Mouse (Mus musculus): ENCODE results near the gene Piezo1. TPM values are rescaled to one million over a fixed set of nuclear protein-coding genes. Genes with fewer than 3 reads are reported as not detected.

The Piezo1 gene
- polyA plus RNA-seq, 1 experiment from 2014 or later: 5.2 TPM

DNA sequence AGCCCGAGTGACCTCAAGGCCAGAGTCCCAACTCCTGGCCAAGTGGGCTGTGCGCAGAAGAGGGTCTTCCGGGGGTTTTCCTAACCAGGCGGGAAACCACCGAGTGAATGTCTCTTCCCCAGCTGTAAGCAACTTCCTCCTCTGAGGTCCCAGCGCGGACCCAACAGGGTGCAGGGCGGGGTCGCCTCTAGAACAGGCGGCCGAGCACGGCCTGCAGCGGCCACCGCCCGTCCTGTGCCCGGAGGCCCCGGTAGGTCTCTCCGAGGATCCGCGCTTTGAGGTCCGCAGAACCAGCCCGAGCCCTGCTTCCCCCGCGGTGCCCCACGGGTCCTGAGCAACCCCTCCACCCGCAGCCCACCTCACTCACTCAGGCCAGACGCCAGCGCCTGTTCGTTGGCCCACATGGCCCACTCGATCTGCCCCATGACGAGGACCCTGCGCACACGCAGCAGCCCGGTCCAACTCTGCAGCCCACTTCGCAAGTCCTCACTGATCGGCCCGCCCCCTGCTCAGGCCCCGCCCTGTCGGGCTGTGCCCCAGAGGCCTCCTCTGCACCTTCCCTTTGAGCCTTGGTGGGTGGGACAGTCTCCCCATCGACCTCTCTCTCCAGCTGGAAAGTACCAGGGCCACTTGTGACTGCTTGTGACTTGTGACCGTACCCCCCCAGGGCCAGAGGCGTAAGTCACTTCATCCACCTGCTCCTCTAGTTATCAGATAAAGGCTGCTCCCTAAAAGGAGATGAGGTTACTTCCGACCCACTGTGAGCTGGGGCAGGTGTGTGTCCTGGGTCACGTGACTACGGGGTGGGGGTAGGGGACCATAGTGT lies 118.5 kb downstream of the Piezo1 start, which contains the start of gene Cyba:
Cyba (minus strand) TSS at position 488 of the 826 bp plus-strand sequence.
- Histone ChIP-seq H3K27ac (ENCODE audit: low read depth, low read length) (no peak within 1 kb of the TSS), H3K36me3 (ENCODE audit: control insufficient read depth, insufficient read depth, low read length) (0 out of 2 replicates have a peak, but pooled peaks cover 9% of the 10 kb centered on the region), H3K9me3 (ENCODE audit: control insufficient read depth, low read length) (no peaks in the 10 kb centered on the region), H3K27me3 (ENCODE audit: control insufficient read depth, insufficient read depth, low read length) (no peaks in the 10 kb centered on the region), H3K4me1 (replicated peaks; ENCODE audit: control insufficient read depth, insufficient read depth, low read length) (peaks cover 11% of the 10 kb centered on the region; the same call in 1 of the 2 replicates), H3K4me3 (ENCODE audit: low read depth, low read length) (peak within 1 kb of the TSS; percentile 37), H3K4me2 (replicated peaks; ENCODE audit: low read depth, low read length) (peak within 1 kb of the TSS; percentile 75), H3K9ac (ENCODE audit: low read depth, low read length) (peak within 1 kb of the TSS; percentile 56)
- peak; percentile 59 for DNase-seq (ENCODE audit: low spot score)
- WGBS: 6% methylated on average over 45 of the region's 45 CpGs
- ATAC-seq (ENCODE audit: low FRiP score): peak; percentile 79

Other genes with a start within 250 kb of the Piezo1 start
- 0.11 and 0.25 TPM in 2 replicates for gene Trhr2, start 190.6 kb downstream of the Piezo1 start, polyA plus RNA-seq (2014; fragmentation: Nextera tagmentation; extraction: Ambion mirVana)
- 38.4 and 38.6 TPM in 2 replicates for gene Zc3h18, start 174.7 kb downstream of the Piezo1 start, polyA plus RNA-seq (2014; fragmentation: Nextera tagmentation; extraction: Ambion mirVana)
- not detected in 2 replicates for gene Il17c, start 129.3 kb downstream of the Piezo1 start, polyA plus RNA-seq (2014; fragmentation: Nextera tagmentation; extraction: Ambion mirVana)
- gene Cyba, start 118.4 kb downstream of the Piezo1 start, polyA plus RNA-seq (2014; fragmentation: Nextera tagmentation; extraction: Ambion mirVana): 52.7 and 53.4 TPM in 2 replicates
- 46.3 and 49.2 TPM in 2 replicates for gene Mvd, start 107.9 kb downstream of the Piezo1 start, polyA plus RNA-seq (2014; fragmentation: Nextera tagmentation; extraction: Ambion mirVana)
- not detected in 2 replicates for gene Snai3, start 90.6 kb downstream of the Piezo1 start, polyA plus RNA-seq (2014; fragmentation: Nextera tagmentation; extraction: Ambion mirVana)
- 24.2 and 27.6 TPM in 2 replicates for gene Rnf166, start 75.3 kb downstream of the Piezo1 start, polyA plus RNA-seq (2014; fragmentation: Nextera tagmentation; extraction: Ambion mirVana)
- 65.6 and 67.5 TPM in 2 replicates for gene Ctu2, start 75.2 kb downstream of the Piezo1 start, polyA plus RNA-seq (2014; fragmentation: Nextera tagmentation; extraction: Ambion mirVana)
- 19.8 and 21.3 TPM in 2 replicates for gene Cdt1, start 16.7 kb upstream of the Piezo1 start, polyA plus RNA-seq (2014; fragmentation: Nextera tagmentation; extraction: Ambion mirVana)
- 194 and 206 TPM in 2 replicates for gene Aprt, start 25.6 kb upstream of the Piezo1 start, polyA plus RNA-seq (2014; fragmentation: Nextera tagmentation; extraction: Ambion mirVana)
- 4.7 and 6.2 TPM in 2 replicates for gene Galns, start 60.1 kb upstream of the Piezo1 start, polyA plus RNA-seq (2014; fragmentation: Nextera tagmentation; extraction: Ambion mirVana)
- gene Trappc2l, start 60.3 kb upstream of the Piezo1 start, polyA plus RNA-seq (2014; fragmentation: Nextera tagmentation; extraction: Ambion mirVana): 48.3 and 60.2 TPM in 2 replicates
- not detected in 2 replicates for gene Pabpn1l, start 71.4 kb upstream of the Piezo1 start, polyA plus RNA-seq (2014; fragmentation: Nextera tagmentation; extraction: Ambion mirVana)
- gene Cbfa2t3, start 147.8 kb upstream of the Piezo1 start, polyA plus RNA-seq (2014; fragmentation: Nextera tagmentation; extraction: Ambion mirVana): 7.3 and 8.9 TPM in 2 replicates
- 11.5 and 15.4 TPM in 2 replicates for gene Acsf3, start 224.2 kb upstream of the Piezo1 start, polyA plus RNA-seq (2014; fragmentation: Nextera tagmentation; extraction: Ambion mirVana)

Measured in hindbrain, embryonic 11.5 days (tissue).